Mouse (Mus musculus): ENCODE measurements at regions not wholly inside any gene's neighbourhood (a gene's known extent, or its start where the extent isn't known, plus 50 kb on each side); places are given as distances from the start of the nearest gene placed in this dataset.
A peak's percentile ranks its signal among the peaks of the same experiment; 100 is the strongest.

DNA sequence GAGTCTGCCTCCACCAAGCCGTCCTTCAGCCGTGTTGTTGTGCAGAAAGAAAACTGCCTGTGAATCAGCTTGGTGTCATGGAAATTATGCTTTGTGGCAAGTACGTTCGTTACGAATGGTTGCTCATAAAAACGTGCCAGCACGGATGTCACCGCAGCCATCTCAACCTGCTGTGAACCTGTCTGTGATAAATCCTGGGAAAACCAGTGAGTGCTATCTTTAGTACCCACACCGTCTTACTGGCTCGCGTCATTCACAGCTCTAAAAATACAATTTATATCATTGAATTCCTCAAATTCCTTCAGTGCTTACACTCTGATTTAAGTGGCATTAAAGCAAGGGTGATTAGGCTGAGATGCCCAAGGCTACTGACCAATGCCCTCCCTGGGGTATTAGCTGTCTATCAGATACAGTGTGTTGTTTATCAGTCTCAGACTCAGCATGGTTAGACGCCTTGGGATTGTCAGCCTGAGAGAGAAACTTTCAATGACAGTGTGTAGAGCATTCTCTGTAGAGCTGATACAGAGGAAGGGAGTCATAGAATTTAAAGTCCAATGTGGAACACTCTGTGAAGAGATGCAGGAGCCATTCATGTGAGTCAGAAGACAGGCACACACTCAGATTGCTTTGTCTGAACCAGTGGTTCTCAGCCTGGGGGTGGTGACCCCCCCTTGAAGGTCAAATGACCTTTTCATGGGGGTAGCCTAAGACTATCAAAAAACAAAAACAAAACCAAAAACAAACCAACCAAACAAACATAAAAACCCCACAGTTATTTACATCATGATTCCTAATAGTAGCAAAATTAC, 96.2 kb upstream of the Myocd start:
- DNase-seq (ENCODE audit: low spot score), result no peak

GRCm38 (mm10) chr11:65364910-65365309, 95.1 kb upstream of the Myocd start:
- DNase-seq (ENCODE audit: low spot score), result no peak

GRCm38 (mm10) chr11:65363846-65364245, 94.1 kb upstream of the Myocd start:
- no peak for DNase-seq (ENCODE audit: low spot score)

DNA sequence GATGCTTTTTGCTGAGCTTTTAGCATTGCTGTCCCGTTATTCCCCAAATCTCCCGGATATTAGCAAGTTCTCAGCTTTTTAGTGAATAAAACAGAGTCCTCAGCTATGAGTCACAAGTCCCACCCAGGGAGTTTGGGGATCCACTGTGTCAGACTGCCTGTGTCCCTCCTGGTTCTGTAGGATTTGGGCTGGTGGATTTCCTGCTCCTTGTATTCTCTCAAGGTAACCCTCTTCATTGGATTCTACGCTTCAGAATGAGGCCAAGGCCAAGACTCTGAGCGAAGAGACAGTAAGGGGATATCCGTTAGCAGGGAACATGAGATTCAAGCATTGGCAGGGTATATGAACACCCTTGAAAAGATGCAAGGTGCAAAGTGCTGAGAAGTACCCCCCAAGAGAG, 90.9 kb upstream of the Myocd start:
- no peak for DNase-seq (ENCODE audit: low spot score)

- no peak for DNase-seq (ENCODE audit: low spot score)
Observed at GRCm38 (mm10) chr11:65358908-65359307, 89.1 kb upstream of the Myocd start.

- DNase-seq (ENCODE audit: low spot score), result no peak
Observed at GRCm38 (mm10) chr11:65352516-65352915, 82.7 kb upstream of the Myocd start.

GRCm38 (mm10) chr11:65349013-65349412, 79.2 kb upstream of the Myocd start:
- DNase-seq (ENCODE audit: low spot score), result no peak

DNA sequence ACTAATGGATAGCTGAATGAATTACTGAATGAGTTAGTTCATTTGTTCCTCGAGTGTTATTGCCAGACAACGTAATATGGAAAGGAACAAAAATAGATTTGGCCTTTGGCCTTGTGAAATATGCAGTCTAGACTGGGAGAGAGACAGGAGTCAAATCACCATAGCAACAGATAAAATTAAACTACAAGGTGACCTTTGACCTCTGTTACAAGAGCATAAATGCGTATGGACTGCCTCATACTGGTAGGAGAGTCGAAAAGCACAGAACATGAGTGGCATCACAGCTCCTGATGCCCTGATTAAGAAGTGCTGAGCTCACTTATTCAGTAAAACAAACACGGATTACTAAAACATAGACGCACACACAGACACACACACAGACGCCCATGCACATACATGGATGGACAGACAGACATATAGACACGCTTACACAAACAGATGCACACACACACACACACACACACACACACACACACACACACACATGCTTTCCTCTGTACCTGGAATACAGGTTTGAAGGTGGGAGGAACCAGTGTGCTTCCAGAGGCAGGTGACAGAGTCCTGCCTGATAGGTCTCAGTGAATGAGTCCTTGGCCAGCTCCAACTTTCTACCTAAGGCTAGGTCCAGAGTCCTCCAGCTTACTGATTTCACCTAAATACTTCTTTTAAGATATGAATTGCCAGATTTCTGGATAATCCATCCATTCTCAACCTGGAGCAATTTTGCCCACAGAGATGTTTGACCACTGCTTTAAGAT, 72.1 kb upstream of the Myocd start:
- DNase-seq (ENCODE audit: low spot score), result no peak

DNA sequence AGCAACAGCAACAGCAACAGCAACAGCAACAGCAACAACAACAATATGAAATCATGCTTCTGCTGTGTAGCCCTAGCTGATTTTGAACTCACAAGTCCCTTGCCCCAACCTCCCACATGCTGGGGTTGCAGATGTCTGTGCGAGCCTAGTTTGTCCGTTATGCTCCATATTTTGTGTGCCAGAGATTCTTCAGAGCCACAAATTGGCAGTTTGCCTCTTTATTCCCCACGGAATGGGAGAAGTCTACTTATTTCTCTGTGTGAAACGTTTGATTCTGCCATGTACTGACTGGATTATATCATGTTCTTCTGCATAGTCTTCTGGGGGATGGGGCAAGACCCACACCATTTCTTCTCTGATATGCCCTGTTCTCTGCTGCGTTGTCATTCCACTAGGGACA, 64.5 kb upstream of the Myocd start:
- DNase-seq (ENCODE audit: low spot score), result no peak

DNA sequence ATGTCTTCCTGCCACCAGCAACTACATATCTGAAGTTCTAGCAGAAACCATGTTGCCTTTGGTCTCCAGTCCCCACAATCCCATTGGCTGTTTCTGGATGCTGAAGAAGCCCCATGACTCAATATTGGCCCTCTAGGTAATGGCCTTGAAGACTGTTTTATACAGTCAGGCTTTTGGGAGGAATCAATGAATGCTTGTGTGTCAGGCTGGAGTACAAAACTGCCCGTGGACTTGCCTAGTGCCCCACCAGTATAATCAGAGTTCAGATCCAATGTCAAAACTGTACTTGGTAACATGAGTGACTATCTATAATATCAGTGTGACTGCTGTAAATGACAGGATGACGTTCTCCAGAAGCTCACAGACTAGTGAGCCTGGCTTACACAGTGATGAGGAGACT, 63.3 kb upstream of the Myocd start:
- no peak for DNase-seq (ENCODE audit: low spot score)

GRCm38 (mm10) chr11:65322877-65323440, 53.2 kb upstream of the Myocd start:
- peak; percentile 50 for DNase-seq (ENCODE audit: low spot score)
